Mouse (Mus musculus) thymus, postnatal 0 days (tissue): ENCODE data around the gene Olfr453. TPM values are rescaled to one million over a fixed set of nuclear protein-coding genes. Genes with fewer than 3 reads are reported as not detected.

ENCODE experiments used
- DNase-seq: peaks from one replicate; pipeline ENCODE4 v3.0.0-alpha.2; 2015; ENCODE audit warnings: low spot score
- polyA plus RNA-seq: library from polyadenylated mRNA; unstranded; fragments of >200 nt; fragmentation: Nextera tagmentation; extraction: Ambion mirVana; gene quantifications from 2 replicates; pipeline ENCODE4 v1.2.1, GENCODE M21; 2015

Olfr453 gene
- not detected in 2 replicates for polyA plus RNA-seq

DNA sequence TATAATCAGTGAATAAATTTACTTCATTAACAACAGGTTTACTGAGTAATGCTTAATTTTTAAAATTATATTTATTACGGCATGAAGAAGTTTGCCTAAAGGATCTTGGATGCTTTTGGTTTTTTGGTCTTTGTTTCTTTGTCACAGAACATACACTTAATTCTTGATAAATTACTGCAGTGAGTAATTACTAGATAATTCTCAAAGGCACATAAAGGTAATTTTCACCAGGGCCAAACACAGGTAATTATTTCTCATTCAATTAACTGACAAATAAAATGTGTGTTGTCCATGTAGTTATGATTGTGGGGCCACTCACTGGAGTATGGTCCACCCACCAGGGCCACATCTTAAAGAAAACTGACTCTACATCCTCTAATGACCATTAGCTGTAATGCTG, at the start of gene Olfr453:
Gene Olfr453 (plus strand): TSS at position 301 of the 400 bp plus-strand sequence.
- DNase-seq: no peak

DNA sequence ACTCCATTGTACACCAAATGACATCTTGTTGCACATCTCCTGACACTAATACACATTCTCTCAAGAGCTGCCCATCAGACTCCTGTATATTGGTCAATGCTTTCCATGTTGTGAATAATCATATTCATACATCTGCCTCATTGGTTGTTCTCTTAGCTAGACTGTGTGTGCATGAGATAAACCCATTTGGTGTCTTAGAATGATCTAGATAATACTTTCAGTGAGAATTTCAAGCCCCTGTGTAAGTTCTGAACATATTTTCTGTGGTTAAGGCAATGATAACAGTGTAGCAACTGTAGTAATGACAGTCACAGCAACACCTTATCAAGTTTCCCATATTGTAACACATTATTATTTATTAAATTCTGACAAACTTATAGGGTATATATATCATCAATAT, 49.4 kb upstream of the Olfr453 start:
- DNase-seq: no peak

DNA sequence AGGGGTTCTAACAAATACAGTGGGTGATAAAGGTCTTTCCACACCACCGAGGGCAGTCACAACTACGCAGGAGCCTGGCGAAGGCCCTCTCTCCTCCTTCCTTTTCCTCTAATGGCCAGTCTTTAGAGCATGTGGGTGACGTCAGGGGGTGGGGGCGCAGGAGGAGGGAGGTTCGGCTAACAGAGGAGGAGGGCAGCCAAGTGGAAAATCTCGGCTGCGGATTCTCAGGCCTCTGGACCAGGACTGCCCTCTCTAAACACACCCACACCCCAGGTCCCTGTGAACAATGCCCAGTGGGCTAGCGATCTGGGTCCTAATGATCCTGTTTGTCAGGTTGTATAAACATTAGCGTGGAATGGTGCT, 47.0 kb upstream of the Olfr453 start:
- DNase-seq: no peak

DNA sequence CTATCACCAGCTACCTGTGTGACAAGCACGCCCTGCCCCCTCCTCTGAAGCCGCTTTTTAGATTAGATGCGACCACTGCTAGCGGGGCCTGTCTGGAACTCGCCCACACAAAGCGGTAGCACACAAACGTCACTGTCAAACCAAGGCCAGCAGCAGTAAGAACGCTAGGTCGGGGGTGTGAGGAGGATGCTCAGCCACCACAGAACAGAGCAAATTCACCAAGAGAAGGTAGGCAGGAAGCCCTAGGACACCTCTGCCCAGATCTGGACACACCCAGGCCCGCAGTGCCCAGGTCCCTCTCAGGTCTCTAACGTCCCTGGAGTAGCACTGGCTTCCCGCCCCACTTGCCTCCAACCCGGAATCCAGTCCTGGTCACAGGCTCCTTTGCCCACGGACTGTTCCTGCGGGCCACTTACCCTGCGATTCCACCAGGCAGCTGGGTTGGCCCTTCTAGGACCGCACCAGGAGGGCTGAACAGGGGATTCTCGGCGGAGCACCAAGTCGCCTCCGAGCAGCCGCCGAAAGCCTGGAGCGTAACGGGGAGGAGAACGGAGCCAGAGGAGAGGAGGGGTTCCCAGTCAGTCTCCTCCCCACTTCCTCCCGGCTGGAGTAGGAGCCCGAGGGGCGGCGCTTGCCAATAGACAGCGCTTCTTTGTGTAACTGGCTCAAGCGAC, 46.5 kb upstream of the Olfr453 start:
- no peak for DNase-seq

DNA sequence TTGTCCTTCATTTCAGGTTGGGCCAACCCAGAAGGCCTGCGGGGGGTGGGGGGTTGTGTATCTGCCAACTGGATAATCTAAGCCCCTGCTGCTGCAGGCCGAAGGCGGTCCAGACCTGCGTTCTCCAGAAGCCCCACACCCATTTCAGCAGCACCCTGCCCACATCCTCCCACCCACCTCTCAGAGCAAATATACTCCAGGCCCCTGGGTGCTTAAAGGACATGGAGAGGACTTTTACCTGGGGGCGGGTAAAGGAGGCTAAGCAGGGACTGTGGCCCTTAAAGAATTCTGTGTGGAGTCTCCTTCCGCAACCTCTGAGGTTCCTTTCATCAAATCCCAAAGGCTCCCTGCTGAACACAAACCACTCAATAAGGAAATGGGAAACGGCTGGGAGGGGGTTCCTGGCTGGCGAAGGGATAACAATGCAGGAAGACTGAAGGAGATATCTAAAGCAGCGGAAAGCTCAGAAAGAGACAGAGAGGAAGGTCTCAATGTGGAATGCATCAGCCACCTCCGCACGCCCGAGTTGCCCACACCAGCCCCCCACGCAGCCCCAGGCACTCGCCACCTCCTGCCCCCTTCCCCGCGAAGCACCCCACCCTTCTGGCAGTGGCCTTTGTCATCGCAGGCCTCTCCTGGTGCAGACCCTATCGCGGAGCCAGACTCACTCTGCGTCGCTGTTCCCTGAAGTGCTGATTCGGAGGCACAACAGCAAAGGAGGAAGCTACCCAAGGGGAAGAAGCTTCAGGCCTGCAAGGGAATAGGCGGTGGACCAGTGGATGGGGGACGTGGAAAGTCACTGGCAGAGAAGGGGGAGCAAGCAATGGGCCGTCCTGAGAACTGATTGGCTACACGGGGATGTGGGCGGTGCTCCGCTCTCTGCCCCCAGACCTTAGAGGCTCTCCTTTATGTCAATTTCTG, 29.6 kb upstream of the Olfr453 start, which contains the start of gene Tcaf1:
Gene Tcaf1 (minus strand): TSS at position 798 of the 921 bp plus-strand sequence.
- DNase-seq: no peak

DNA sequence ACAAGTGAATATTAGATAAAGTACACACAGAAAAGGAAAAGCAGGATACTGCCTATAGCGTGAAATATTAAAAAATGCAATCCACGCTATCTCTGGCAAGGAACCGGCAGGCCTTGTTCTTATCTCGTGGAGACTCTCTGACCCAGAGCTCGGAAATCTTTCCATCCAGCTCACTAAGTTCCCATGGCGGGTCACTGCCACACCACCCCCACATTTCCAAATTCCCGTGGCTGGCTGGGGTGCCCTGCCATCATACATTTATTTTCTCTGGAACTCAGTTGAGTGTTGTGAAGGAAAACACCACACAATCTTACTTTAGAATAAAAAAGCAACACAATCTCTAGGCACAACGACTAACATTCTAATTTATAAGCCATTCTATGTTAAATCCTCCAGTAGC, 24.5 kb upstream of the Olfr453 start:
- no peak for DNase-seq

DNA sequence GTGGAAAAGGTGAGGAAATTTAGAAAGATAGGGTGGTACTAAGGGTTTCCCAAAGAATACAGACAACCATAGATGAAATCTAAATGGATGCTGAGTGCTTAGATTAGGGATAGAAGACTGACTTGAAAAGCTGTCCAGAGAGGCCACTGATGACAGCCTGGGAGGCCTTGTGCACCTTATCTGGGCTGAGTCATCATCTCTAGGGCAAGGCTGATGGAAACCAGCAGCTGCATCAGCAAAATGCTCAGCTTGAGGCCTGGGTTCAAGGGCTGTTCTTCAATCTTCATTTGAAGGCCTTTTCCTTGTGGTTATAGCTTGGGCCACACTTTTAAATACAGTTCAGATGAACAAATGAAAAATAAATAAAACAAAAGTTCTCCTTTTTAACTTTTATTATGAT, 21.2 kb upstream of the Olfr453 start:
- DNase-seq: no peak

DNA sequence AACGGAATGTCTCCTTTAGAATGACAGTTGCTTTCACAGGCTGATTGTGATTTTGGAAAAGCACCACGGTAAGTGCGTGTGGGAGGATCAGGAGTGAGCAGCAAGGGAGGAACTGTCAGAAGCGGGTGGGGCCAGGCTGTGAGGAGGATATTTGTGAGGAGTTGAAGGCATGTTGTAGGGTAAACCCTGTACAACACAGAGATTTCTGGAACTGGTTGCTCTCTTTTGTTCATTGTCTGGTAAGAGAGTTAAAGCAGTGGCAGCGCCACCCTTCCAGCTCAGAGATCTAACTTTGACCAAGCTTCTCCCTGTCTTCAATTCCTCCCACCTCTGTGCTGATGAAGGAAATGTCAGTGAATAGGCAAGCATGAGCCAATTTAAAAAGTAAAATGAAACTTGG, 3.1 kb downstream of the Olfr453 start:
- no peak for DNase-seq

DNA sequence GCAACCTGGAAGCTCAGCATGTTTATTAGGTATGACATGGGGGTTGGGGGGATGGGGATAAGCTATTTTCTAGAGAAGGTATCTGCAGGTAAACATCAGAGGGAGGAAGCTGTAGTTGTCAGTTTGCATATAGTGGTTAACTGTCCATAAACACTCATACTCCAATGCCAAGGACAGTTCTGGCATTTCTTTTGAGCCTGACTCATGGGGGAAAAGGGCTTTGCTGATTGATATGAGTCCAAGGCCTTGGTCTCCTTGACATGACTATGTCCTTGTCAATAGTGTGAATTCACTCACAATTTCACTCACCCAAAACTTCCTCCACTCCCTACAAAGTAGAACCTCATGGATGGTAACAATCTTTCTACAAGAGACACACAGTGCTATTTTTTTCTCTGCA, 8.7 kb downstream of the Olfr453 start:
- DNase-seq: no peak

DNA sequence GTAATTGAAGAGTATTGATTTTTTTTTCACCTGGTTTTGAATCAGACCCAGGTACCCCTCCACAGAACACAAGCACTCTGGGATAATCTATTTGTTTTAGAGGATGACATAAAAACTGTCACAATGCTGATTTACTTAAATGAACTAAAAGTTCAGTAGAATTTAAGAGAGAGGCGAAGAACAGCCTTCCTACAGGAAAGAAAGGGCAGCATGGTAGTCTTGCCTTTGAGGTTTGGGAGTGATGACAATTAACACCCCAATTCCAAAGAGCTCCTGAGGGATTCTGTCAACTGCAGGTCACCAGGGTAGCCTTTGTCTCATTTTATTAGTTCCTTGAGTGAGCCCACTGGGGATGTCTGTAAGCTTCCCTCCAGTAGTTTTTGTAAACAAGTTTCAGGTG, 16.9 kb downstream of the Olfr453 start, which contains the start of gene Olfr38:
Gene Olfr38 (plus strand): TSS at position 301 of the 400 bp plus-strand sequence.
- no peak for DNase-seq

DNA sequence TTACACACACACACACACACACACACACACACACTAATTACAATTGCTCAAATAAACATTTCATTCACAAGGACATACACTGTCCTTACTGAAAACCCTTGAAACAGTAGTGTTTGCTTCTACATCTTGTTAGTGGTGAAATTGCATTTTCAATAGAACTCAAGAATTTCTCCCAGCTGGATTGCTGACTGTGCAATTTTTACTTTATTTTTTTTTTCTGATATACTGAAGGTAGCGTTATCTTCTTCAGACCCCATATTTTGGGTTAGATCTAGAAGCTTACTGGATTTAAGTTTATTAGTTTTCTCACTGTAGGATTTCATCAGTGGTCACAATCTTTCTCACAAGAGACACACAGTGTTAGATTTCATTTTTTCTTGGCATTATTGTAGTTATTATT, 37.9 kb downstream of the Olfr453 start:
- DNase-seq: no peak

DNA sequence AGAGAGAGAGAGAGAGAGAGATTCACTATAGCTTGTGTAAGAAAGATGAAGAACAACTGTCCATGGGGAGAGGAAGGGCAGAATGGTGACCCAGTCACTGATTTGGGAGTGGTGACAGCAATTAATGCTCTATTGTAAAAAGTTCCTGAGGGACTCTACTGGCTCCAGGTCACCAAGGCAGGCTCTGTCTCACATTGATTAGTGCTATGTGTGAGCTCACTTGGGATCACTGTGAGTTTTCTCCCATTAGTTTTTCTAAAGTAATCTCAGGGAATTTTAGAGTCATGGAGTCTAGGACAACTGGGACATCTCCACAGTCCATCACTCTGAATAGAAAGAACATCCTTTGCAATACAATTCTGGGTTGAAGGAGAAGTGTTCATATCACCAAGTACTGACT, 45.6 kb downstream of the Olfr453 start, which contains the start of gene Olfr452:
Gene Olfr452 (plus strand): TSS at position 301 of the 400 bp plus-strand sequence.
- DNase-seq: no peak

DNA sequence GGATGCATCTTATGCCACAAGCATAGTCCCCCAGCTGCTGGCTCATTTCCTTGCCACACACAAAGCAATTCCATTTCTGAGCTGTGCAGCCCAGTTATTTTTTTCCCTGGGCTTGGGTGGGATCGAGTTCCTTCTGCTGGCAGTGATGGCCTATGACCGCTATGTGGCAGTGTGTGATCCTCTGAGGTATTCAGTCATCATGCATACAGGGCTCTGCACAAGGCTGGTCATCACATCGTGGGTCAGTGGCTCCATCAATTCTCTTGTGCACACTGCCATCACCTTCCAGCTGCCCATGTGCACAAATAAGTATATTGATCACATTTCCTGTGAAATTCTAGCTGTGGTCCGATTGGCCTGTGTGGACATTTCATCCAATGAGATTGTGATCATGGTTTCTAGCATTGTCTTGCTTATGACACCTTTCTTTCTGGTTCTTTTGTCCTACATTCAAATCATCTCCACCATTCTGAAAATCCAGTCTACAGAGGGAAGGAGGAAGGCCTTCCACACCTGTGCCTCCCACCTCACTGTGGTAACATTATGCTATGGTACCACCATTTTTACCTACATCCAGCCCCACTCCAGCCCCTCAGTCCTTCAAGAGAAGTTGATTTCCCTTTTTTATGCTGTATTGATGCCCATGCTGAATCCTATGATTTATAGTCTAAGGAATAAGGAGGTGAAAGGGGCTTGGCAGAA, 51.2 kb downstream of the Olfr453 start:
- DNase-seq: no peak

DNA sequence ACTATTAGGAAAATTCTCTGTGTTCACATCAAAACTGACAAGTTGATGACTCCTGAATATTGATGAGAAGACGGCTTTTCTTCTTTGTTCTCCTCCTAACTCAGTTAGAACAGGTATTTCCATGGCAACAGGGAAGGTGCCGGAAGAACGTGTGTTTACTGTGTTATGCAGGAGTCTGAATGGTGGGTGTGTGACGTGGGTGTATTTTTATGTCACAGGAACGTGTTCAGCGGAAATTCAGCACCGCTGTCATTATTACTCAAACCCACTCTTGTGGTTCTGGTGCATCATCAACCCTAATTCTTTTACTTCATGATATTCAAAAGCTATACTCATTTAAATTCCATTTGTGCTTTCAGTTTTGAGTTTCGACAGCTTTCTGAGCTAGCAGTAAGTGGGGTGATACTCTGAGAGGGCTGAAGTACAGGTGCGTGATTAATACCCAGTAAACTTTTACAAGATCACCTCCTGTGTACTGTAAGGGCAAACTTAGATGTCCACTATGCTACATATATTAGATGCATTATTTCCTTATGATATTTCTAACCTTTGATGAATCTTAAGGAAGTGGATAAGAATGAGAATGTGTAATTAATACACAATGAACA, 51.9 kb downstream of the Olfr453 start:
- no peak for DNase-seq

DNA sequence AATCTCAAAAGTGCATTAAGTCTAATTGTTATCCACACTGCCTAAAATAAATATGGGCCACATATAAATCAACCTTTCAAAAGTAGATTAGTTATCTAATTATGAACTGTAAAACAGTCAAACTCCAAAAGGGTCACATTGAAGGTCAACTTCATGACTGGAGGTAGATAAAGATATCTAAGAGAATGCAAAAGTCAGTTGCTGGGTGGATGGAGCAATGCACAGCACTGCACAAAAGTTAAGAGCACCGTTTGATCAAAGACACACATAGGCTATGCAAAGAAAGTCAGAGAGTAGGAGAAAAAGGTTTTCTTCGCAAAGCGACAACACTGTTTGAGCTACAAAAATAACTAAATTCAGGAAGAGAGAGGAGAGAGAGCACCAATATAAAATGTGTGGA, 55.8 kb downstream of the Olfr453 start:
- no peak for DNase-seq

Other genes starting within 250 kb of the Olfr453 start
- gene Olfr455, start 191.8 kb upstream of the Olfr453 start, polyA plus RNA-seq: not detected in 2 replicates
- gene Tcaf3, start 141.7 kb upstream of the Olfr453 start, polyA plus RNA-seq: not detected in 2 replicates
- 5.2 and 5.3 TPM in 2 replicates for gene Tcaf2, start 94.1 kb upstream of the Olfr453 start, polyA plus RNA-seq
- gene Tcaf1, start 29.3 kb upstream of the Olfr453 start, polyA plus RNA-seq: 4.3 and 5.0 TPM in 2 replicates
- gene Olfr38, start 17.0 kb downstream of the Olfr453 start, polyA plus RNA-seq: not detected in 2 replicates
- not detected in 2 replicates for gene Olfr452, start 45.7 kb downstream of the Olfr453 start, polyA plus RNA-seq
- not detected in 2 replicates for gene Olfr450, start 72.6 kb downstream of the Olfr453 start, polyA plus RNA-seq
- gene Olfr449, start 95.0 kb downstream of the Olfr453 start, polyA plus RNA-seq: not detected in 2 replicates
- gene Olfr448, start 151.1 kb downstream of the Olfr453 start, polyA plus RNA-seq: not detected in 2 replicates
- gene Olfr447, start 169.5 kb downstream of the Olfr453 start, polyA plus RNA-seq: not detected in 2 replicates
- gene Olfr446, start 182.0 kb downstream of the Olfr453 start, polyA plus RNA-seq: not detected in 2 replicates
- gene Olfr444, start 209.7 kb downstream of the Olfr453 start, polyA plus RNA-seq: not detected in 2 replicates